Mouse (Mus musculus): Measurements from ENCODE around the gene Ephx4. TPM values are rescaled to one million over a fixed set of nuclear protein-coding genes. Genes with fewer than 3 reads are reported as not detected.
A peak's percentile ranks its signal among the peaks of the same experiment; 100 is the strongest.
"Not testable (repeated sequence)": the region's sequence is repeated elsewhere in the genome, so short reads cannot be mapped to it uniquely, and the experiment has no call there.

Gene Ephx4
- polyA plus RNA-seq (2015; fragmentation: Nextera tagmentation; extraction: Ambion mirVana): 1.2 TPM in 2 replicates

DNA sequence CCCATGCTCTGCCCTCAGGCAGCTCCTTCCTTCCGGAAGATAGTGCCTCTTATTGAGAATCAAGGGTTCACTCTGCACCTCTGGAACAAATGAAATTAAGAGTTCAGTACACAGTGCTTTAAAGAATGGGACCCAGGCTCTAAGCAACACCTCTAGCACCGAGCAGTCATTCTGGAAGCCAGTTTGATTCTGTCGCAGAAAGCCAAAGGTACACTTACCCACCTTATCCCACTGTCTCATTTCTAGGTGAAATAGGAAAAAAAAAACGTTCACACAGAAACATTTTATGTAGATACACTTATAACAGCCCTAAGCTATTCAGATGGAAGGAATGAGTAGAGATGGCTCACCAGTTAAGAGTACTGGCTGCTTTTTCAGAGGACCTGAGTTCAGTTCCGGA lies at the start of gene Ephx4:
Ephx4 (plus strand) TSS at position 301 of the 400 bp plus-strand sequence.
- peak within 1 kb of the TSS; percentile 75 for H3K9ac ChIP-seq
- H3K9me3 ChIP-seq: no peaks in the 10 kb centered on the region
- H3K27ac ChIP-seq: no peak within 1 kb of the TSS
- H3K4me3 ChIP-seq: peak within 1 kb of the TSS; percentile 64
- no peaks in the 10 kb centered on the region for H3K36me3 ChIP-seq
- ATAC-seq (ENCODE audit: insufficient number of reproducible peaks, insufficient read depth, low FRiP score, low TSS enrichment, low read depth): no peak
- H3K4me2 ChIP-seq: peak within 1 kb of the TSS; percentile 94
- 8% methylated on average over 5 of the region's 5 CpGs for WGBS
- H3K27me3 ChIP-seq: peaks cover 45% of the 10 kb centered on the region
- peaks cover 11% of the 10 kb centered on the region for H3K4me1 ChIP-seq

DNA sequence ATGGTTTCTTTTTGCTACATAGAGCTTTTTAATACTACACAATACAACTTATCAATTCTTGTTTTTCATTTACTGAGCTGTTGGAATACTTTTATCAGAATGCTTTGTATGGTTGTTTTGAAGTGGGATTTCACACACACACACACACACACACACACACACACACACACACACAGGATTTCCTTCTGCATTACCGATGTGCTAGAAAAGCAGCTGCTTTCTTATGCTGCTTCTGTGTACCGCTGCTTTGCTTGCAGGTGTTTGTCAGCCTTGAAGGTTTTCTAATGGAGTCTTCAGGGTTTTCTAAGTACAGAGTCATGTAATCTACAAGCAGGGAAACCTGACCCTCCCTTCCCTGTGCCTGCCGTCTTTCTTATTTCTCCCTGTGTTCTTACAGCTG lies 48.6 kb upstream of the Ephx4 start:
- H3K4me2 ChIP-seq: no peak overlapping the region
- no peaks in the 10 kb centered on the region for H3K36me3 ChIP-seq
- no peaks in the 10 kb centered on the region; the same call in 1 of the 2 replicates for H3K4me1 ChIP-seq
- H3K27ac ChIP-seq: no peak overlapping the region
- no peak overlapping the region for H3K9ac ChIP-seq
- ATAC-seq (ENCODE audit: insufficient number of reproducible peaks, insufficient read depth, low FRiP score, low TSS enrichment, low read depth): no peak
- H3K9me3 ChIP-seq: no peaks in the 10 kb centered on the region
- 42% methylated on average over 3 of the region's 3 CpGs for WGBS
- H3K4me3 ChIP-seq: no peak overlapping the region
- no peaks in the 10 kb centered on the region for H3K27me3 ChIP-seq

- WGBS: 11% methylated on average over 1 of the region's 1 CpGs
- Histone ChIP-seq H3K27me3 (no peaks in the 10 kb centered on the region), H3K27ac (no peak overlapping the region), H3K9me3 (no peaks in the 10 kb centered on the region), H3K4me1 (no peaks in the 10 kb centered on the region; the same call in none of the 2 replicates), H3K4me3 (no peak overlapping the region), H3K36me3 (no peaks in the 10 kb centered on the region), H3K9ac (no peak overlapping the region), H3K4me2 (no peak overlapping the region)
- ATAC-seq (ENCODE audit: insufficient number of reproducible peaks, insufficient read depth, low FRiP score, low TSS enrichment, low read depth): no peak
Measured at GRCm38 (mm10) chr5:107355801-107356200, 46.7 kb upstream of the Ephx4 start.

GRCm38 (mm10) chr5:107357723-107358122 lies 44.8 kb upstream of the Ephx4 start:
- H3K4me1 ChIP-seq: peaks cover 3% of the 10 kb centered on the region
- no peak overlapping the region for H3K27ac ChIP-seq
- H3K36me3 ChIP-seq: no peaks in the 10 kb centered on the region
- WGBS: 90% methylated on average over 8 of the region's 8 CpGs
- no peaks in the 10 kb centered on the region for H3K27me3 ChIP-seq
- no peaks in the 10 kb centered on the region for H3K9me3 ChIP-seq
- no peak for ATAC-seq (ENCODE audit: insufficient number of reproducible peaks, insufficient read depth, low FRiP score, low TSS enrichment, low read depth)
- H3K4me3 ChIP-seq: no peak overlapping the region
- H3K9ac ChIP-seq: no peak overlapping the region
- H3K4me2 ChIP-seq: no peak overlapping the region

DNA sequence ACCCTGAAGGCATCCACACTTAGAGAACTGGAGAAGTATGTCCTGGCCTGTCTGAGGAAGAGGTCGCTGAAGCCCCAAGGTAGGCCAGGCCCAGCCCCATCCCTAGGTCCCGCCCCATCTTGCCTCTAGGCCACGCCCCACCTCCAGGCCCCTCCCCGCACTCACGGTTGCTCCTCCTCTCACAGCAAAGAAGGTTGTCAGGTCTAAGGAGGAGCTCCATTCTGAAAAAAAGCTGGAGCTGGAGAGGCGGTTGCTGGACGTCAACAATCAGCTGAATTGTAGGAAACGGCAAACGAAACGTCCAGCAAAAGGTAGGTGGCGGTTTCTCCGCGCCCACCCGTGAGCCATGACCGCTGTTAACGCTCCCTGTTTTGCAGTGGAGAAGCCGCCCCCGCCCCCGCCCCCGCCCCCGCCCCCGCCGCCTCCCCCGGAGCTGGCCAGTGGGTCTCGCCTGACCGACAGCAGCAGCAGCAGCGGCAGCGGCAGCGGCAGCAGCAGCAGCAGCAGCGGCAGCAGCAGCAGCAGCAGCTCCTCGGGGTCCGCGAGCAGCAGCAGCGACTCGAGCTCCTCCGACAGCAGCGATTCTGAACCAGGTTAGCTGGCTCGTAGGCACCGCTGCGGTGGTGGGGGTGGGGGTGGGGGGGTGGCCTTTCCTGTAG lies 43.0 kb upstream of the Ephx4 start:
- H3K4me2 ChIP-seq: peak overlapping the region; percentile 58
- peak overlapping the region; percentile 73 for H3K9ac ChIP-seq
- WGBS: under 1% methylated on average over 29 of the region's 40 CpGs
- peaks cover 3% of the 10 kb centered on the region; the same call in 1 of the 2 replicates for H3K9me3 ChIP-seq
- peak overlapping the region; percentile 64 for H3K4me3 ChIP-seq
- peaks cover 9% of the 10 kb centered on the region for H3K36me3 ChIP-seq
- H3K27me3 ChIP-seq: no peaks in the 10 kb centered on the region
- peaks cover 3% of the 10 kb centered on the region for H3K4me1 ChIP-seq
- peak; percentile 95 for ATAC-seq (ENCODE audit: insufficient number of reproducible peaks, insufficient read depth, low FRiP score, low TSS enrichment, low read depth)
- H3K27ac ChIP-seq: peak overlapping the region; percentile 78

GRCm38 (mm10) chr5:107360054-107360730 lies 42.3 kb upstream of the Ephx4 start:
- peak overlapping the region; percentile 78 for H3K27ac ChIP-seq
- peaks cover 10% of the 10 kb centered on the region for H3K36me3 ChIP-seq
- peak overlapping the region; percentile 58 for H3K4me2 ChIP-seq
- no peak for ATAC-seq (ENCODE audit: insufficient number of reproducible peaks, insufficient read depth, low FRiP score, low TSS enrichment, low read depth)
- peaks cover 3% of the 10 kb centered on the region; the same call in 1 of the 2 replicates for H3K9me3 ChIP-seq
- H3K4me3 ChIP-seq: peak overlapping the region; percentile 64
- H3K4me1 ChIP-seq: peaks cover 3% of the 10 kb centered on the region; the same call in 1 of the 2 replicates
- H3K27me3 ChIP-seq: no peaks in the 10 kb centered on the region
- WGBS: 11% methylated on average over 9 of the region's 9 CpGs
- peak overlapping the region; percentile 73 for H3K9ac ChIP-seq

- Histone ChIP-seq H3K27ac (no peak overlapping the region), H3K9me3 (0 out of 2 replicates have a peak, but pooled peaks cover 2% of the 10 kb centered on the region), H3K27me3 (no peaks in the 10 kb centered on the region), H3K36me3 (peaks cover 32% of the 10 kb centered on the region), H3K4me3 (no peak overlapping the region), H3K9ac (no peak overlapping the region), H3K4me2 (no peak overlapping the region), H3K4me1 (no peaks in the 10 kb centered on the region)
- 64% methylated on average over 3 of the region's 3 CpGs for WGBS
- no peak for ATAC-seq (ENCODE audit: insufficient number of reproducible peaks, insufficient read depth, low FRiP score, low TSS enrichment, low read depth)
Measured at GRCm38 (mm10) chr5:107370040-107370439, 32.5 kb upstream of the Ephx4 start.

GRCm38 (mm10) chr5:107371335-107371734 lies 31.2 kb upstream of the Ephx4 start:
- no peak for ATAC-seq (ENCODE audit: insufficient number of reproducible peaks, insufficient read depth, low FRiP score, low TSS enrichment, low read depth)
- WGBS: 84% methylated on average over 5 of the region's 5 CpGs
- no peaks in the 10 kb centered on the region for H3K27me3 ChIP-seq
- no peak overlapping the region for H3K27ac ChIP-seq
- no peak overlapping the region for H3K9ac ChIP-seq
- no peaks in the 10 kb centered on the region for H3K4me1 ChIP-seq
- H3K4me3 ChIP-seq: no peak overlapping the region
- H3K4me2 ChIP-seq: no peak overlapping the region
- no peaks in the 10 kb centered on the region for H3K9me3 ChIP-seq
- peaks cover 39% of the 10 kb centered on the region for H3K36me3 ChIP-seq

GRCm38 (mm10) chr5:107373256-107373655 lies 29.3 kb upstream of the Ephx4 start:
- Histone ChIP-seq H3K36me3 (peaks cover 49% of the 10 kb centered on the region), H3K4me3 (no peak overlapping the region), H3K4me2 (no peak overlapping the region), H3K9me3 (no peaks in the 10 kb centered on the region), H3K4me1 (no peaks in the 10 kb centered on the region), H3K9ac (no peak overlapping the region), H3K27ac (no peak overlapping the region), H3K27me3 (no peaks in the 10 kb centered on the region)
- 87% methylated on average over 4 of the region's 4 CpGs for WGBS
- no peak for ATAC-seq (ENCODE audit: insufficient number of reproducible peaks, insufficient read depth, low FRiP score, low TSS enrichment, low read depth)

GRCm38 (mm10) chr5:107386448-107386847 lies 16.1 kb upstream of the Ephx4 start:
- not testable (repeated sequence) for ATAC-seq (ENCODE audit: insufficient number of reproducible peaks, insufficient read depth, low FRiP score, low TSS enrichment, low read depth); H3K4me3 ChIP-seq; H3K4me1 ChIP-seq; H3K27me3 ChIP-seq; H3K9ac ChIP-seq; H3K4me2 ChIP-seq; H3K27ac ChIP-seq; H3K9me3 ChIP-seq
- H3K36me3 ChIP-seq: peaks cover 29% of the 10 kb centered on the region

GRCm38 (mm10) chr5:107387788-107388187 lies 14.7 kb upstream of the Ephx4 start:
- H3K4me1 ChIP-seq: no peaks in the 10 kb centered on the region
- ATAC-seq (ENCODE audit: insufficient number of reproducible peaks, insufficient read depth, low FRiP score, low TSS enrichment, low read depth): no peak
- H3K36me3 ChIP-seq: peaks cover 17% of the 10 kb centered on the region
- H3K27me3 ChIP-seq: no peaks in the 10 kb centered on the region
- H3K9ac ChIP-seq: no peak overlapping the region
- no peaks in the 10 kb centered on the region for H3K9me3 ChIP-seq
- no peak overlapping the region for H3K4me3 ChIP-seq
- 94% methylated on average over 1 of the region's 1 CpGs for WGBS
- H3K4me2 ChIP-seq: no peak overlapping the region
- no peak overlapping the region for H3K27ac ChIP-seq

- Histone ChIP-seq H3K4me2 (no peak overlapping the region), H3K4me1 (no peaks in the 10 kb centered on the region), H3K9ac (no peak overlapping the region), H3K27ac (no peak overlapping the region), H3K4me3 (no peak overlapping the region), H3K36me3 (peaks cover 8% of the 10 kb centered on the region; the same call in 1 of the 2 replicates), H3K9me3 (no peaks in the 10 kb centered on the region), H3K27me3 (no peaks in the 10 kb centered on the region)
- 85% methylated on average over 2 of the region's 2 CpGs for WGBS
- ATAC-seq (ENCODE audit: insufficient number of reproducible peaks, insufficient read depth, low FRiP score, low TSS enrichment, low read depth): no peak
Measured at GRCm38 (mm10) chr5:107389373-107389772, 13.2 kb upstream of the Ephx4 start.
